Mouse (Mus musculus): Measurements from ENCODE around the gene Utp3. TPM values are rescaled to one million over a fixed set of nuclear protein-coding genes. Genes with fewer than 3 reads are reported as not detected.
A peak's percentile ranks its signal among the peaks of the same experiment; 100 is the strongest.

The Utp3 gene
- total and polyA plus RNA-seq, 3 experiments = 55.5 to 169 (median 66.6) TPM

DNA sequence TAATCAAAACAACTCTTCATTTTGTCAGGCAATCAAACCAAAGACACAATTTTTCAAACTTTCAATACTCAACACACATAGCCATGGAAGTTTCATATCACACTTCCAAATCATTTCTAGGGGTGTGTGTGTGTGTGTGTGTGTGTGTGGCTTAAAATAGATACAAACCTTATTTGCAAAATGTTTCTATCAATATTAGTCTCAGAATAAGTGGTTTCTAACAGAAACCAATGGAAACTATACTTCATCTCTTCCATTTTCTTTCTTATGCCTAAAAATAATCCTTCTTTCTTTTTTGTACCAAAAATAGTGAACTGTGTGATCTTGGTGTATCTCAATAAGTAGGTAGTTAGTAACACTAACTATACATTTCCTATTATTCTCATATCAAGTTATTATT lies 13.4 kb upstream of the Utp3 start:
- no peak for DNase-seq (ENCODE audit: extremely low read depth)
- Histone ChIP-seq H3K79me2 (replicated peaks; ENCODE audit: control insufficient read depth, extremely low read depth, insufficient read depth, poor library complexity, severe bottlenecking) (no peaks in the 10 kb centered on the region), H3K4me1 (ENCODE audit: control insufficient read depth in 1 of 2, insufficient read depth in 2 of 2) (peaks cover 10 to 55% of the 10 kb centered on the region in 2 experiments), H3K4me2 (ENCODE audit: insufficient read depth, low read depth, poor library complexity, severe bottlenecking) (peak overlapping the region; percentile 84; the same call in 1 of the 2 replicates), H3K27ac (ENCODE audit: insufficient read depth, low read depth) (no peak overlapping the region), H3K9ac (ENCODE audit: insufficient read depth, low read depth) (0 out of 2 replicates have a peak overlapping the region, but pooled peaks have one; percentile 39), H3K36me3 (replicated peaks in 1 of 2; ENCODE audit: control insufficient read depth in 1 of 2, insufficient read depth in 1 of 2, low read length in 1 of 2) (peaks cover 0 to 3% of the 10 kb centered on the region in 2 experiments), H3K9me3 (replicated peaks; ENCODE audit: low read length) (no peaks in the 10 kb centered on the region), H3K4me3 (replicated peaks in 1 of 3; ENCODE audit: low read depth in 2 of 3, low read length in 2 of 3, poor library complexity in 1 of 3) (no peak overlapping the region), H3K27me3 (replicated peaks) (no peaks in the 10 kb centered on the region)
- TF ChIP-seq TBP (conservative IDR thresholded peaks at IDR 0.05; ENCODE audit: low read depth, low read length) = no peak
- no peak for TF ChIP-seq MAX (IDR thresholded peaks at IDR 0.05; ENCODE audit: low read length)
- peak; percentile 37; the same call in 1 of the 2 replicates for TF ChIP-seq BHLHE40 (IDR thresholded peaks at IDR 0.05; ENCODE audit: low read depth, low read length)
- no peak for TF ChIP-seq PAX5 (IDR thresholded peaks at IDR 0.05; ENCODE audit: low read length)
- TF ChIP-seq ZNF384 (IDR thresholded peaks at IDR 0.05; ENCODE audit: low read depth, low read length) = no peak
- no peak for TF ChIP-seq UBTF (IDR thresholded peaks at IDR 0.05; ENCODE audit: low read depth, low read length)
- no peak for TF ChIP-seq USF2 (conservative IDR thresholded peaks at IDR 0.05; ENCODE audit: low read depth, low read length)
- TF ChIP-seq CHD1 (IDR thresholded peaks at IDR 0.05; ENCODE audit: low read depth, low read length) = no peak; the same call in 1 of the 2 replicates
- TF ChIP-seq CTCF (conservative IDR thresholded peaks at IDR 0.05 in 1 of 2, IDR thresholded peaks at IDR 0.05 in 1 of 2; ENCODE audit: low read depth in 2 of 2, low read length in 2 of 2) = no peak
- TF ChIP-seq E2F4 (IDR thresholded peaks at IDR 0.05; ENCODE audit: insufficient replicate concordance, low read depth, low read length) = no peak
- no peak for TF ChIP-seq KAT2A (IDR thresholded peaks at IDR 0.05; ENCODE audit: insufficient replicate concordance, low read length)
- no peak for TF ChIP-seq USF1 (IDR thresholded peaks at IDR 0.05; ENCODE audit: low read depth, low read length)
- no peak; the same call in 1 of the 2 replicates for TF ChIP-seq POLR2A (IDR thresholded peaks at IDR 0.05; ENCODE audit: low read depth, low read length)
- peak; percentile 96 for TF ChIP-seq MEF2A (IDR thresholded peaks at IDR 0.05; ENCODE audit: borderline replicate concordance, low read depth, low read length)
- no peak for TF ChIP-seq RAD21 (IDR thresholded peaks at IDR 0.05; ENCODE audit: low read depth, low read length)
- no peak for TF ChIP-seq MAZ (IDR thresholded peaks at IDR 0.05; ENCODE audit: low read depth, low read length)
- TF ChIP-seq MYC (IDR thresholded peaks at IDR 0.05; ENCODE audit: low read depth, low read length) = no peak
- no peak for TF ChIP-seq SIN3A (IDR thresholded peaks at IDR 0.05; ENCODE audit: low read length)
- TF ChIP-seq NELFE (IDR thresholded peaks at IDR 0.05; ENCODE audit: low read depth, low read length) = no peak
- TF ChIP-seq ZC3H11A (IDR thresholded peaks at IDR 0.05; ENCODE audit: low read depth, low read length) = no peak
- no peak for TF ChIP-seq SMC3 (IDR thresholded peaks at IDR 0.05; ENCODE audit: low read depth, low read length)
- peak; percentile 55; the same call in 1 of the 2 replicates for TF ChIP-seq JUND (conservative IDR thresholded peaks at IDR 0.05; ENCODE audit: low read depth, low read length)
- no peak for TF ChIP-seq NRF1 (IDR thresholded peaks at IDR 0.05; ENCODE audit: low read depth, low read length)
- no peak for TF ChIP-seq ZKSCAN1 (IDR thresholded peaks at IDR 0.05; ENCODE audit: borderline replicate concordance, low read depth, low read length)
- peak; percentile 57; the same call in 1 of the 2 replicates for TF ChIP-seq IRF4 (IDR thresholded peaks at IDR 0.05; ENCODE audit: low read depth, low read length)
- TF ChIP-seq ZMIZ1 (IDR thresholded peaks at IDR 0.05; ENCODE audit: low read depth, low read length) = no peak
- no peak for TF ChIP-seq CHD2 (IDR thresholded peaks at IDR 0.05; ENCODE audit: low read length)
- peak; percentile 39; the same call in 1 of the 2 replicates for TF ChIP-seq JUN (IDR thresholded peaks at IDR 0.05; ENCODE audit: insufficient read depth, low read depth, low read length)
- TF ChIP-seq EP300 (IDR thresholded peaks at IDR 0.05; ENCODE audit: low read length) = peak; percentile 71
- TF ChIP-seq TCF12 (IDR thresholded peaks at IDR 0.05; ENCODE audit: low read depth, low read length) = 0 out of 2 replicates have a peak, but pooled peaks have one; percentile 25
- TF ChIP-seq RCOR1 (conservative IDR thresholded peaks at IDR 0.05; ENCODE audit: low read depth, low read length) = no peak
- TF ChIP-seq GABPA (IDR thresholded peaks at IDR 0.05; ENCODE audit: insufficient replicate concordance, low read depth, low read length) = no peak
- no peak for TF ChIP-seq MXI1 (IDR thresholded peaks at IDR 0.05; ENCODE audit: low read depth, low read length)
- no peak for TF ChIP-seq ELF1 (IDR thresholded peaks at IDR 0.05; ENCODE audit: low read depth, low read length)
- no peak for TF ChIP-seq POLR2AphosphoS2 (IDR thresholded peaks at IDR 0.05; ENCODE audit: low read depth, low read length)
- TF ChIP-seq ETS1 (conservative IDR thresholded peaks at IDR 0.05; ENCODE audit: low read depth, low read length) = peak; percentile 58; the same call in 1 of the 2 replicates
- in situ Hi-C loops (cut with MboI; ENCODE audit: low pct_ligation_motif_present, low pct_unique_long_range_greater_than_20kb, low sequenced_read_pairs) (no loop called here), dilution Hi-C loops (cut with MboI; ENCODE audit: extremely low pct_ligation_motif_present, extremely low pct_unique_long_range_greater_than_20kb, low sequenced_read_pairs) (no loop called here)
